ENCODE assay signal across 7 mouse cellular contexts in the genomic region with DNA sequence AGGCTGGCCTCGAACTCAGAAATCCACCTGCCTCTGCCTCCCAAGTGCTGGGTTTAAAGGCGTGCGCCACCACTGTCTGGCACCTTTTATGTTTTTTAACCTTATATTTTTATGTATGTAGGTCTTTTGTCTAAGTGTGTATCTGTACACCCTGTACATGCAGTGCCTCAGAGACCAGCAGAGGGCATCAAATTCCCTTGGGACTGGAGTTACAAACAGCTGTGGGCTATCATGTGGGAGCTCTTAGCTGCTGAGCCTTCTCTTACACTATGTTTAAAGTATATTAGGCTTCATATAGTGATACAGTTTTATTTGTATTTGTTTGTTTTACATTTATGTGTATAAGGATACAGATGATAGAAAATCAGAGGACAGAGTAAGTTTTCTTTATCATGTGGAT. TPM values are rescaled to one million over a fixed set of nuclear protein-coding genes. Genes with fewer than 3 reads are reported as not detected.
DNase-seq lines count a peak whose midpoint lies in the region; ATAC-seq and TF ChIP-seq lines count a peak whose summit lies in the region.

No protein-coding gene starts in this region.

- TF ChIP-seq CTCF in ES-Bruce4 (IDR thresholded peaks at IDR 0.05; ENCODE audit: low read depth, low read length): peak; percentile 17

- no peaks in the 10 kb centered on the region for H3K27me3 ChIP-seq in kidney, embryonic 16.5 days (ENCODE audit: insufficient read depth, low read length)
- no peaks in the 10 kb centered on the region for H3K27me3 ChIP-seq in ES-Bruce4 (ENCODE audit: control insufficient read depth, insufficient read depth, low read length, poor library complexity, severe bottlenecking)
- no peaks in the 10 kb centered on the region for H3K27me3 ChIP-seq in intestine, embryonic 16.5 days (replicated peaks; ENCODE audit: control insufficient read depth, insufficient read depth, low read length)

- TF ChIP-seq POLR2A in ES-Bruce4 (IDR thresholded peaks at IDR 0.05; ENCODE audit: insufficient read depth, low read length): no peak

- H3K4me2 ChIP-seq in kidney, embryonic 16.5 days (replicated peaks; ENCODE audit: low read depth, low read length): no peak overlapping the region
- H3K4me2 ChIP-seq in intestine, embryonic 16.5 days (ENCODE audit: low read depth, low read length): no peak overlapping the region

- H3K27ac ChIP-seq in kidney, embryonic 16.5 days (ENCODE audit: low read length): no peak overlapping the region
- H3K27ac ChIP-seq in ES-Bruce4 (ENCODE audit: insufficient read depth, low read length): no peak overlapping the region
- no peak overlapping the region for H3K27ac ChIP-seq in intestine, embryonic 16.5 days (ENCODE audit: low read length)

- no peak overlapping the region for H3K9ac ChIP-seq in kidney, embryonic 16.5 days (replicated peaks; ENCODE audit: low read length)
- H3K9ac ChIP-seq in ES-Bruce4 (ENCODE audit: low read depth, poor library complexity, severe bottlenecking): no peak overlapping the region
- no peak overlapping the region for H3K9ac ChIP-seq in intestine, embryonic 16.5 days (ENCODE audit: low read depth, low read length)

- TF ChIP-seq EP300 in ES-Bruce4 (IDR thresholded peaks at IDR 0.05; ENCODE audit: insufficient read depth, low read depth, low read length): no peak

- no peaks in the 10 kb centered on the region for H3K4me1 ChIP-seq in kidney, embryonic 16.5 days (ENCODE audit: insufficient read depth, low read length)
- peaks cover 2% of the 10 kb centered on the region for H3K4me1 ChIP-seq in ES-Bruce4 (ENCODE audit: control insufficient read depth, insufficient read depth, low read length)
- peaks cover 2% of the 10 kb centered on the region for H3K4me1 ChIP-seq in intestine, embryonic 16.5 days (ENCODE audit: control insufficient read depth, insufficient read depth, low read length)

- peaks cover 73% of the 10 kb centered on the region for H3K36me3 ChIP-seq in kidney, embryonic 16.5 days (ENCODE audit: insufficient read depth, low read length)
- peaks cover 37% of the 10 kb centered on the region for H3K36me3 ChIP-seq in ES-Bruce4 (ENCODE audit: control insufficient read depth, insufficient read depth, low read length, poor library complexity, severe bottlenecking)
- peaks cover 14% of the 10 kb centered on the region; the same call in 1 of the 2 replicates for H3K36me3 ChIP-seq in intestine, embryonic 16.5 days (ENCODE audit: control insufficient read depth, insufficient read depth, low read length)

- H3K9me3 ChIP-seq in kidney, embryonic 16.5 days (ENCODE audit: low read length): no peaks in the 10 kb centered on the region
- no peaks in the 10 kb centered on the region for H3K9me3 ChIP-seq in ES-Bruce4 (replicated peaks; ENCODE audit: control insufficient read depth, insufficient read depth, low read length, poor library complexity, severe bottlenecking)
- H3K9me3 ChIP-seq in intestine, embryonic 16.5 days (ENCODE audit: control insufficient read depth, low read length): no peaks in the 10 kb centered on the region

- H3K4me3 ChIP-seq in kidney, embryonic 16.5 days (ENCODE audit: low read length): no peak overlapping the region
- no peak overlapping the region for H3K4me3 ChIP-seq in ES-Bruce4 (ENCODE audit: low read depth, low read length)
- H3K4me3 ChIP-seq in intestine, embryonic 16.5 days (ENCODE audit: low read length): no peak overlapping the region

- peak; percentile 30 for DNase-seq in kidney, adult 18-20 months
- peak; percentile 39 for DNase-seq in adipocyte (ENCODE audit: low spot score)
- DNase-seq in lung, postnatal 10 days: peak; percentile 47

- no peak; the same call in 1 of the 2 replicates for ATAC-seq in kidney, embryonic 16.5 days (ENCODE audit: low FRiP score, low TSS enrichment)
- ATAC-seq in intestine, embryonic 16.5 days: no peak
- no peak for ATAC-seq in frontal cortex, adult (ENCODE audit: low TSS enrichment)

- 93% methylated on average over 3 of the region's 3 CpGs for WGBS in kidney, embryonic 16.5 days
- WGBS in intestine, embryonic 16.5 days: 85% methylated on average over 3 of the region's 3 CpGs

RNA-seq across cellular contexts. Expression of a gene that starts 45.6 kb away (rescaled TPM):
- polyA plus RNA-seq in kidney, embryonic 16.5 days (2015; fragmentation: Nextera tagmentation; extraction: Ambion mirVana): 0.29 and 0.77 TPM in 2 replicates
- 0.94 and 1.0 TPM in 2 replicates for polyA plus RNA-seq in ES-Bruce4 (2011; ENCODE audit: insufficient read depth, insufficient read length, low read depth, missing spikeins)
- 0.31 and 0.38 TPM in 2 replicates for polyA plus RNA-seq in intestine, embryonic 16.5 days (2015; fragmentation: Nextera tagmentation; extraction: Ambion mirVana)

RNA-seq across cellular contexts. Expression of a gene that starts 54.7 kb away (rescaled TPM):
- 31.5 and 38.7 TPM in 2 replicates for polyA plus RNA-seq in kidney, embryonic 16.5 days (2015; fragmentation: Nextera tagmentation; extraction: Ambion mirVana)
- polyA plus RNA-seq in ES-Bruce4 (2011; ENCODE audit: insufficient read depth, insufficient read length, low read depth, missing spikeins): 92.7 and 112 TPM in 2 replicates
- 15.2 and 15.5 TPM in 2 replicates for polyA plus RNA-seq in intestine, embryonic 16.5 days (2015; fragmentation: Nextera tagmentation; extraction: Ambion mirVana)
